Mouse (Mus musculus) intestine, embryonic 14.5 days (tissue): ENCODE measurements around the gene Hoxa4. TPM values are rescaled to one million over a fixed set of nuclear protein-coding genes. Genes with fewer than 3 reads are reported as not detected.

Source experiments
- ATAC-seq: fragments of 200-750 bp; cut with Nextera tagmentation; replicated peaks from 2 replicates; pipeline ENCODE4 v1.8.0; 2017; ENCODE audit warnings: low read depth, moderate number of reproducible peaks, moderate TSS enrichment, moderate library complexity; ENCODE audit not compliant: low FRiP score, low TSS enrichment
- DNase-seq: peaks from one replicate; pipeline ENCODE4 v3.0.0-alpha.2; 2018; ENCODE audit warnings: low spot score
- H3K27ac ChIP-seq: fragments of 300-500 bp; sonication (generic); 2 replicates; pipeline ENCODE4 v1.5.1; 2014; ENCODE audit warnings: low read depth, mild to moderate bottlenecking, control low read depth
- H3K27me3 ChIP-seq: fragments of 300-500 bp; sonication (generic); replicated peaks from 2 replicates; pipeline ENCODE4 v1.6.1; 2014; ENCODE audit warnings: low read length, control low read depth; ENCODE audit not compliant: control insufficient read depth, insufficient read depth
- H3K36me3 ChIP-seq: fragments of 300-500 bp; sonication (generic); 2 replicates; pipeline ENCODE4 v1.6.1; 2014; ENCODE audit warnings: low read length, control low read depth; ENCODE audit not compliant: control insufficient read depth, insufficient read depth
- H3K4me1 ChIP-seq: fragments of 300-500 bp; sonication (generic); replicated peaks from 2 replicates; pipeline ENCODE4 v1.6.1; 2014; ENCODE audit warnings: low read length, control low read depth, mixed read lengths; ENCODE audit not compliant: control insufficient read depth, insufficient read depth
- H3K4me2 ChIP-seq: fragments of 300-500 bp; sonication (generic); 2 replicates; pipeline ENCODE4 v1.6.1; 2014; ENCODE audit warnings: low read length
- H3K4me3 ChIP-seq: fragments of 300-500 bp; sonication (generic); 2 replicates; pipeline ENCODE4 v1.5.1; 2014; ENCODE audit warnings: low read depth, low read length, control low read depth, mixed read lengths
- H3K9ac ChIP-seq: fragments of 300-500 bp; sonication (generic); 2 replicates; pipeline ENCODE4 v1.6.1; 2014; ENCODE audit warnings: mild to moderate bottlenecking, low read length
- H3K9me3 ChIP-seq: fragments of 300-500 bp; sonication (generic); 2 replicates; pipeline ENCODE4 v1.6.1; 2016; ENCODE audit warnings: low read length, control low read depth; ENCODE audit not compliant: control insufficient read depth
- WGBS: fragments of 180-500 bp; shearing (Covaris S2); extraction: QIAGEN DNeasy Blood & Tissue Kit; methylation state at CpG from one replicate; pipeline ENCODE4 v1.1.7; 2014; 5-methylcytosine and 5-hydroxymethylcytosine counted together
- polyA plus RNA-seq: library from polyadenylated mRNA; unstranded; fragments of >200 nt; fragmentation: Nextera tagmentation; extraction: Ambion mirVana; gene quantifications from 2 replicates; pipeline ENCODE4 v1.2.1, GENCODE M21; 2014

Hoxa4 gene
- polyA plus RNA-seq, 1 experiment from 2014 or later: 7.5 TPM

GRCm38 (mm10) chr6:52230516-52231165 is 39.1 kb upstream of the Hoxa4 start, which contains the start of gene Hoxa9:
TSS of gene Hoxa9 (minus strand) at chr6:52231089.
- peak within 1 kb of the TSS; percentile 69 for H3K27ac ChIP-seq
- ATAC-seq: 0 out of 2 replicates have a peak, but pooled peaks have one; percentile 30

GRCm38 (mm10) chr6:52229558-52230416 is 38.2 kb upstream of the Hoxa4 start:
- ATAC-seq (no peak), DNase-seq (peak; percentile 77)
- peak overlapping the region; percentile 27 for H3K4me3 ChIP-seq
- H3K27me3 ChIP-seq: peaks cover 98% of the 10 kb centered on the region
- no peaks in the 10 kb centered on the region for H3K4me1 ChIP-seq
- peak overlapping the region; percentile 69 for H3K27ac ChIP-seq
- 2% methylated on average over 43 of the region's 44 CpGs for WGBS
- no peaks in the 10 kb centered on the region for H3K36me3 ChIP-seq
- peak overlapping the region; percentile 59 for H3K9ac ChIP-seq
- H3K4me2 ChIP-seq: peak overlapping the region; percentile 39
- no peaks in the 10 kb centered on the region for H3K9me3 ChIP-seq

More at GRCm38 (mm10) chr6:52230516-52231165, 39.1 kb upstream of the Hoxa4 start, which contains the start of gene Hoxa9:
- Histone ChIP-seq H3K27me3 (peaks cover 98% of the 10 kb centered on the region), H3K9me3 (no peaks in the 10 kb centered on the region), H3K4me3 (peak within 1 kb of the TSS; percentile 32), H3K36me3 (no peaks in the 10 kb centered on the region), H3K4me2 (peak within 1 kb of the TSS; percentile 39), H3K4me1 (no peaks in the 10 kb centered on the region), H3K9ac (peak within 1 kb of the TSS; percentile 63)
- 2% methylated on average over 26 of the region's 36 CpGs for WGBS
- peak; percentile 82 for DNase-seq

DNA sequence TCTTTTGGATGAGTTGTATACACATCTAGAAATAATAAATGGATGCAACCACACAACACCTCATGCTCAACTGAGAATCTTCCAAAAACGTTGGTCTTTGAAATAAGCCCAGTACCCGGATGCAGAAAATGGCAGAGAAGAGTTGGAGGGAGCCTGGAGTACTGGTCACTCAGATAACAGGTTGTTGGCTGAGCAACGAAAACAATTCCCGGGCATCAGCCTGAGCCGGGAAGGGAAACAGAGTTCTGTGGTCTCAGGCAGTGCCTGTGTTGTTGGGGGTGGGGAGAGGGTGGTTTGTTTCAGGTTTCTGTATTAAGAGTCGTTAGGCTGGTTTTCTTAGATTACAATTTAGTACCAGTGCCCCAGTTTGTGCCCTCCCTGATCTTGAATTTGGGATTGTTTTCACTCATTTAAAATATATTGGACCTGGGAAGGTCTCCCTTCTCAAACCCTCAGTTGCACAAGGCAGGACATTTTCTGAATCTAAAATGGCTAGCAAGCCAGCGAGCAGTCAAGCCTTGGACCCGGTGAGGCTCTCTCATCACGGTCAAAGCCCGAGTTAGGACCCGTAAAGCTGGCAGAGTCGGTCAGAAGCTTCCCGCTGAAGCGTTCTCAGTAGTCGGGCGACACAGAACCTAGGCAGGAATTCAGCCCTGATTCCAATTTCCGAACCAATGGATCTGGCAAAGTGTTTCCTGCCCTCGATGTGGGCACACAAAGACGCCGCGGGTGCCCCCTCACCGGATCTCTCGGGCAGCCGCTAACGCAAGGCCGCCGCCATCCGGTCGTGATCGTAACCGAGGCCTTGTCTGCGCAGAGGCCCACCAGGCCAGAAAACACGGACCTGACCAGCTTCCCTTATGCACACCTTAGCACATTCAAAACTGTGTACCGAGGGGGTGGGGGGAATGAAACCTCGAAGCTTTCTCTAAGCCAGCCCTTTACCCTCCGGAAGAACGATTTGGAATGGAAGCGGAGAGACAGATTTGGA is 37.2 kb upstream of the Hoxa4 start:
- no peaks in the 10 kb centered on the region for H3K9me3 ChIP-seq
- H3K9ac ChIP-seq: peak overlapping the region; percentile 59
- H3K27me3 ChIP-seq: peaks cover 98% of the 10 kb centered on the region
- no peak for ATAC-seq
- DNase-seq: peak; percentile 79
- H3K4me1 ChIP-seq: no peaks in the 10 kb centered on the region
- H3K4me2 ChIP-seq: peak overlapping the region; percentile 39
- no peaks in the 10 kb centered on the region for H3K36me3 ChIP-seq
- peak overlapping the region; percentile 27 for H3K4me3 ChIP-seq
- 3% methylated on average over 38 of the region's 38 CpGs for WGBS
- peak overlapping the region; percentile 69 for H3K27ac ChIP-seq

DNA sequence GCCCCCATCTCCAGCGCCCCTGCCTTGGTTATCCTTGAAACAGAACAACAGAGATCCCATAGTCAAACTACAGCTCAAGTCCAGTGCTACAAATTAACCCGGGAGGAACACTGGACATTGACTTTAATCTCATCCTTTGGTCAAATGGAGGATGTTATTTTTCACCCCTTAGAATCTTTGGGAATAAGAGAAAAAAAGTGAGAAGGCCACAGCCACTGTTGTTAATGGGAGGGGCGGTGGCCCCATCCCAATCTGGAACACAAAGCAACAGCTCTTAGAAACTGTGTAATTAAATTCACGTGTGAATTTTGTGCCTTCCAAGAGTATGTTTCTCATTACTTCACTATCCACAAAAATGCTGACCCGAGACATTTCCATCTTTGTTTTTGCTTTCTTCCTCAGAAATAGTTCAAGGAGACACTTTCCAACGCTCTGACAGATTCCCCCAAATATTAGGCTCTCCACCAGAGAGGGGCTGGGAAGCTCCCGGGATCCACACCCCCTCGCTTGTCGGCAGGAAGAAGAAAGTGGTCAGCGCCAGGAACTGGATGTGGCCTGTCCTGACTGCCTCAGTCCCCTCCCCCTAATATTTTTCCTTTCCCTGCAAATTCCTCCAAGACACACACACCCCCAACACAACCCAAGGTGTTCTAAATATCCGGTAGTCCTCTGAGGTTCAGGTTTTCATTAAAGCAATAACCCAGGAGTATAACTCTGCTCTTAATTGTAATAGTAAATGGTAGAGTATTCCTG is 36.1 kb upstream of the Hoxa4 start:
- WGBS: 5% methylated on average over 11 of the region's 11 CpGs
- Histone ChIP-seq H3K4me3 (no peak overlapping the region), H3K9ac (peak overlapping the region; percentile 11; the same call in 1 of the 2 replicates), H3K36me3 (no peaks in the 10 kb centered on the region), H3K4me2 (peak overlapping the region; percentile 96), H3K27me3 (peaks cover 98% of the 10 kb centered on the region), H3K9me3 (no peaks in the 10 kb centered on the region), H3K27ac (peak overlapping the region; percentile 38; the same call in 1 of the 2 replicates), H3K4me1 (no peaks in the 10 kb centered on the region)
- DNase-seq (peak; percentile 73), ATAC-seq (no peak)

DNA sequence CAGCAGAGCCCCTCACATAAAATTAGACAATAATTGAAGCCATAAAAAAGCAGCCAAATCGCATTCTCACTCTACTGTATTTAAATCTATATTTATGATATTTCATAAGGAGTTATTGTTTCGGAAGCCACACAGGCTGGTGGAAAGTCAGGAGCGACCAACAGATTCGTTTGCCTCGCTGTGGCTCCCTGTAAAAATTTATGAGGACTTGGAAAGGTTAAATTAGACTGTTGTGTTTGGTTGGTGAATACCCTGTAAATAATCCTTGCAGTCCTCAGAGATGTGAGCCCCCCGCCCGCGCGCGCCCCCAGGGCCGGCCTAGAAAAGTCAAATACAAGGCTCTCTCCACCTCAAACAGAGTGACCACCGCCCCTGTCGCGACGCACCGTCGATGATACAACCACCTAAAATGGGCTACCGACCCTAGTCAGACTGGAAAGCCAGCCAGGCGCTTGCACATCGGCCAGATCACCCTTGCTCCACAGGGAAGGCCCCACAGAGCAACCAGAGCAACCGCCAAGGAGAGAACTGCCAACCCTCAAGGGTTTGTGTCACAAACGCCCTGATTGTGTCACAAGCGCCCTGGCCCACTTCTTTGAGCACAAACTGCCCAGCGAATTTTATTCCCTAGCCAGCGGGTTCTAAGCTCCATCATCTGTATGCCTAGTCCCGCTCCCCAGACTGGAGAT is 35.2 kb upstream of the Hoxa4 start:
- no peaks in the 10 kb centered on the region for H3K36me3 ChIP-seq
- ATAC-seq (no peak), DNase-seq (peak; percentile 81)
- 5% methylated on average over 26 of the region's 26 CpGs for WGBS
- H3K27me3 ChIP-seq: peaks cover 98% of the 10 kb centered on the region
- H3K27ac ChIP-seq: peak overlapping the region; percentile 38; the same call in 1 of the 2 replicates
- no peaks in the 10 kb centered on the region for H3K9me3 ChIP-seq
- H3K4me1 ChIP-seq: no peaks in the 10 kb centered on the region
- H3K9ac ChIP-seq: peak overlapping the region; percentile 11
- peak overlapping the region; percentile 59 for H3K4me3 ChIP-seq
- peak overlapping the region; percentile 96 for H3K4me2 ChIP-seq

DNA sequence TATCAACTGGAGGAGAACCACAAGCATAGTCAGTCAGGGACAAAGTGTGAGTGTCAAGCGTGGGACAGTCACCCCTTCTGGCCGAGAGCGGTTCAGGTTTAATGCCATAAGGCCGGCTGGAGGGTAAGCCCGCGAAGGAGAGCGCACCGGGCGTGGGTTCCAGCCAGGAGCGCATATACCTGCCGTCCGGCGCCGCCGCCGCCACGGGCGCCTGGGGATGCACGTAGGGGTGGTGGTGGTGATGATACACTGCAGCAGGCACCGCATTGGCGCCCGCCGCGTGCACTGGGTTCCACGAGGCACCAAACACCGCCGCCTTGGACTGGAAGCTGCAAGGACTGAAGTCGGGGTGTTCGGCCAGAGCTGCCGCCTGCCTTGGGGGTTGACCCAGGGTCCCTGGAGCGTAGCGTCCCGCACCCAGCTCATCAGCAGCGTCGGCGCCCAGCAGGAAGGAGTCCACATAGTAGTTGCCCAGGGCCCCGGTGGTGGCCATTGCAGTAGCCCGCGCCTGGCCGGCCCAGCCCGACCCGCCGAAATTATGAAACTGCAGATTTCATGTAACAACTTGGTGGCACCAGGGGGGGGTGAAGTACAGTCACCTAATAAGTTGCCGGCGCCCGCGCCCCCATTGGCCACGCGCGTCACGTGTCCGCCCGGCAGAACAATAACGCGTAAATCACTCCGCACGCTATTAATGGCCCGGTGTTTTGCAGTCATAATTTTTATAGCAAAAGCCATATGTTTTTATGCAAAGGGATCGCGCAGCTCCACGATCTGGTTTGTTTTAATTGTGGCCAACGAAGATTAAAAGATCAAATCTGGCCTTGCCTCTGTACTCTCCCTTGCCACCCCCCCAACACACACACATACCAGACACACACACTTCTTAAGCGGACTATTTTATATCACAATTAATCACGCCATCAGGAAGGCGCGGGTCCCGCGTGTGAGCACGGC is 34.3 kb upstream of the Hoxa4 start:
- Histone ChIP-seq H3K9me3 (no peaks in the 10 kb centered on the region), H3K4me2 (peak overlapping the region; percentile 96), H3K27me3 (peaks cover 97% of the 10 kb centered on the region), H3K9ac (peak overlapping the region; percentile 57), H3K36me3 (no peaks in the 10 kb centered on the region), H3K4me1 (peaks cover 2% of the 10 kb centered on the region; the same call in 1 of the 2 replicates), H3K4me3 (peak overlapping the region; percentile 59), H3K27ac (peak overlapping the region; percentile 44)
- ATAC-seq (no peak; the same call in 1 of the 2 replicates), DNase-seq (peak; percentile 81)
- WGBS: 2% methylated on average over 69 of the region's 69 CpGs
